Mouse (Mus musculus) heart, embryonic 13.5 days (tissue): ENCODE measurements around the gene Thbs3. TPM values are rescaled to one million over a fixed set of nuclear protein-coding genes. Genes with fewer than 3 reads are reported as not detected.

ENCODE experiments used
- ATAC-seq: fragments of 200-750 bp; cut with Nextera tagmentation; 2 replicates; pipeline ENCODE4 v1.8.0; 2017; ENCODE audit warnings: moderate TSS enrichment; ENCODE audit not compliant: insufficient number of reproducible peaks, low FRiP score, low TSS enrichment; ENCODE audit errors: extremely low read depth
- H3K27ac ChIP-seq: fragments of 300-500 bp; sonication (generic); replicated peaks from 2 replicates; pipeline ENCODE4 v1.5.1; 2015; ENCODE audit warnings: moderate library complexity, mild to moderate bottlenecking, inconsistent platforms
- H3K27me3 ChIP-seq: fragments of 300-500 bp; sonication (generic); replicated peaks from 2 replicates; pipeline ENCODE4 v1.6.1; 2015; ENCODE audit warnings: mild to moderate bottlenecking, inconsistent platforms
- H3K36me3 ChIP-seq: fragments of 300-500 bp; sonication (generic); 2 replicates; pipeline ENCODE4 v1.6.1; 2015; ENCODE audit warnings: mild to moderate bottlenecking, inconsistent platforms
- H3K4me1 ChIP-seq: fragments of 300-500 bp; sonication (generic); 2 replicates; pipeline ENCODE4 v1.6.1; 2015; ENCODE audit warnings: inconsistent platforms
- H3K4me2 ChIP-seq: fragments of 300-500 bp; sonication (generic); 2 replicates; pipeline ENCODE4 v1.6.1; 2015; ENCODE audit warnings: inconsistent platforms, mild to moderate bottlenecking, moderate library complexity
- H3K4me3 ChIP-seq: fragments of 300-500 bp; sonication (generic); 2 replicates; pipeline ENCODE4 v1.5.1; 2015; ENCODE audit warnings: moderate library complexity, mild to moderate bottlenecking, inconsistent platforms
- H3K9ac ChIP-seq: fragments of 300-500 bp; sonication (generic); 2 replicates; pipeline ENCODE4 v1.6.1; 2015; ENCODE audit warnings: inconsistent platforms, mild to moderate bottlenecking, moderate library complexity
- H3K9me3 ChIP-seq: fragments of 300-500 bp; sonication (generic); 2 replicates; pipeline ENCODE4 v1.6.1; 2016; ENCODE audit warnings: inconsistent platforms
- WGBS: fragments of 180-500 bp; shearing (Covaris S2); methylation state at CpG from one replicate; pipeline ENCODE4 v1.1.7; 2015; ENCODE audit warnings: mixed read lengths; 5-methylcytosine and 5-hydroxymethylcytosine counted together
- polyA plus RNA-seq: library from polyadenylated mRNA; unstranded; fragments of >200 nt; fragmentation: Nextera tagmentation; extraction: Ambion mirVana; gene quantifications from 2 replicates; pipeline ENCODE4 v1.2.1, GENCODE M21; 2015

Gene Thbs3
- polyA plus RNA-seq, 1 experiment from 2014 or later, result 15.6 TPM

DNA sequence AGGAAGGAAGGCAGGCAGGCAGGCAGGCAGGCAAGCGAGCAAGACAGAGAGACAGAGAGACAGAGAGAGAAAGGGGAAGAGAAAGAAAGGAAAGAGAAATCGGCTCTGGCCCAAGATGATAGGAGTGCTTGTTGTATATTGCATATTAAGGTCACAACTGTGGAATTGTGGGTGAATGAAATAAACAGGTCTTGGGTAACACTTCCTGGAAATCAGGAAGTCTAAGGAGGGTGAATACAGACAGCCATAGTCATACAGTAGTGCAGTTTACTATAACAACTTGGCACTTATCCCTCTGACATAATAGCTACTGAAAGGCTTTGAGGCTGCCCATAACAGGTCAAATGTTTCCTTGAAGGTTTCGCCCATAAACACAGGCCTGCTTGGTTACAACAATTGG lies 15.1 kb upstream of the Thbs3 start:
- no peak overlapping the region for H3K4me3 ChIP-seq
- ATAC-seq, result no peak
- H3K9ac ChIP-seq, result no peak overlapping the region
- H3K36me3 ChIP-seq, result peaks cover 6% of the 10 kb centered on the region; the same call in 1 of the 2 replicates
- H3K27me3 ChIP-seq, result no peaks in the 10 kb centered on the region
- no peaks in the 10 kb centered on the region for H3K9me3 ChIP-seq
- H3K27ac ChIP-seq, result no peak overlapping the region
- 70% methylated on average over 3 of the region's 3 CpGs for WGBS
- peaks cover 18% of the 10 kb centered on the region for H3K4me1 ChIP-seq
- no peak overlapping the region for H3K4me2 ChIP-seq

DNA sequence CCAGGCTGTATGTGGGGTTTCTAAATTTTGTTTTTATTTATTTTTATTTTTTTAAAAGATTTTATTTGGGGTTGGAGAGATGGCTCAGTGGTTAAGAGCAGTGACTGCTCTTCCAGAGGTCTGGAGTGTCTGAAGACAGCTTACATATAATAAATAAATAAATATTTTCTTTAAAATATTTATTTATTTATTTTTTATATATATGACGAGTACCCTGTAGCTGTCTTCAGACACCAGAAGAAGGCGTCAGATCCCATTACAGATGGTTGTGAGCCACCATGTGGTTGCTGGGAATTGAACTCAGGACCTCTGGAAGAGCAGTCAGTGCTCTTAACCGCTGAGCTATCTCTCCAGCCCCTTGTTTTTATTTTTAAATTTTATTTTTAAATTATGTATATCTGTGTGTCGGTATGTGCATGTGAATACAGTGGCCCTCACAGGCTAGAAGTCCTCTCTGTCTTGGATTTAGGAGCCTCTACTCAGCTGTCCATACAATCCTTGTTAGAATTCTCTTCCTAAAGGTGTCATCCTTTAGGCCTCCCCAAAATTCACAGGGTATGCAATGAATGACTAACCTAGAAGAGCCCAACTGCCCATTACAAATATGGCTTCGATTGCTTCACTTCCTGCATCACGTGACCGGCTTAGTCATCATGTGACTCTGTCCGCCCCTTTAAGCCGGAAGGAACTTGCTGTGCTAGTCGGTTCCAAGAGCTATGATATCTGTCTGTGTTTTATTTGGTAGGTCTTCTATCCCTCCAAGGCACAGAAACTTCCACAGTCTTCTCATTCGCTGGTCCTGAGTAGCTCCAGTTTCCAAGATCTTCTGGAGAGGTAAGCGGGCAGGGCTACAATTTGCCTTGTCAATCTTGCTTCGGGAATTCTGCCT lies 12.5 kb upstream of the Thbs3 start, which contains the start of gene Gba:
TSS of gene Gba (plus strand) at position 676 of the 889 bp plus-strand sequence.
- peak; percentile 55; the same call in 1 of the 2 replicates for ATAC-seq

DNA sequence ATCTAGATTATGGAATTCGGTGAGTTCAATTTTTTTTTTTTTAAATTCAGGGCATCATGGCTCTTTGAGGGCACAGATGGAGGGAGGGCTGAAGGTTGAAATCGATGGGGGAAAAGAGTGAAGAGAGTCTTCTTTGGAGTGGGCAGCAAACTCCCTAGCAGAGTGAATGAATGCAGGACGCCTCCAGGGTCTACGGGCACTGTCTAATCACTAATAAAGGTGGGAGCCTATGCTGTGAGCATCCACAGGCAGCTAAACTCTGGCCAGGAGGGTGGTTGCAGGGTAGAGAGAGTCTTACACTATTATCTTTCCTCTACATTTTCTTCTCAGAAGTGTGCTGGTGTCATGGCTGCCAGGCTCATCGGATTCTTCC lies 11.9 kb upstream of the Thbs3 start:
- ATAC-seq, result no peak
- no peak overlapping the region for H3K27ac ChIP-seq
- WGBS, result 26% methylated on average over 5 of the region's 5 CpGs

More for the DNA sequence above, 12.5 kb upstream of the Thbs3 start, which contains the start of gene Gba:
- H3K4me1 ChIP-seq, result peaks cover 5% of the 10 kb centered on the region
- peak within 1 kb of the TSS; percentile 84 for H3K9ac ChIP-seq
- H3K4me3 ChIP-seq, result peak within 1 kb of the TSS; percentile 69
- peak within 1 kb of the TSS; percentile 80 for H3K4me2 ChIP-seq
- H3K36me3 ChIP-seq, result peaks cover 33% of the 10 kb centered on the region
- H3K27me3 ChIP-seq, result no peaks in the 10 kb centered on the region
- H3K27ac ChIP-seq, result no peak within 1 kb of the TSS
- 24% methylated on average over 13 of the region's 13 CpGs for WGBS
- no peaks in the 10 kb centered on the region for H3K9me3 ChIP-seq

DNA sequence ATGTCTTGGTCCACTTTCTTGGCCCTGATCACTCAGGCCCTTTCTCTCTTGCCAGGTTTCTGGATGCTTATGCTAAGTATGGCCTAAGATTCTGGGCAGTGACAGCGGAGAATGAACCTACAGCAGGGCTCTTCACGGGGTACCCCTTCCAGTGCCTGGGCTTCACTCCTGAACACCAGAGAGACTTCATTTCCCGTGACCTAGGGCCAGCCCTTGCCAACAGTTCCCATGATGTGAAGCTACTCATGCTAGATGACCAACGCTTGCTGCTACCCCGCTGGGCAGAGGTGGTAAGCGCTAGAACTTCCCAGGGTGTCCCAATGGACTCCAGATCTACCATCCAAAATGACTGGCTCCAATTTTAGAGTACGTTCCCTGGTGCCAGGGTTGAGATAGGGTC lies 8.9 kb upstream of the Thbs3 start:
- Histone ChIP-seq H3K27ac (no peak overlapping the region), H3K9ac (no peak overlapping the region), H3K4me1 (peaks cover 13% of the 10 kb centered on the region), H3K27me3 (no peaks in the 10 kb centered on the region), H3K9me3 (no peaks in the 10 kb centered on the region), H3K4me2 (no peak overlapping the region), H3K36me3 (peaks cover 68% of the 10 kb centered on the region), H3K4me3 (no peak overlapping the region)
- no peak for ATAC-seq
- 85% methylated on average over 7 of the region's 7 CpGs for WGBS

More for the DNA sequence above, 11.9 kb upstream of the Thbs3 start:
- Histone ChIP-seq H3K9ac (peak overlapping the region; percentile 84), H3K4me1 (peaks cover 5% of the 10 kb centered on the region), H3K4me2 (peak overlapping the region; percentile 80), H3K9me3 (no peaks in the 10 kb centered on the region), H3K36me3 (peaks cover 39% of the 10 kb centered on the region), H3K4me3 (peak overlapping the region; percentile 69), H3K27me3 (no peaks in the 10 kb centered on the region)

DNA sequence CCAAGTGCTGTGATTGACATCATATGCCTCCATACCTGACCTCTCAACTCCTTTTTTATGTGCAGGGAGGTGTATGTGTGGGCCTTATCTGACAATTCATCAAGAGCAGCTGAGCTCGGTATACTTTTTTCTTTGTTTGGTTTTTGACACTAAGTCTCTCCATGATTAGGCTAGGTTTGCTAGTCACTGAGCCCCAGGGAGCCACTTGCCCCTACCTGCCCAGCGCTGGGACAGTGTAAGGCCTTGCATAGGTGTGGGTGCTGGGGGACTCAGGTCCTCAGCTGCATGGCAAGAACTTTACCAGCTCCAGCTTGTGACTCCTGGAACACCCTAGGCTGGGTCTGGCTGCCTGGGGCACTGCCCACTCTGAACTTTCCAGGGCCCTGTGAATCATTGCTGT lies 8.3 kb upstream of the Thbs3 start:
- H3K27me3 ChIP-seq, result no peaks in the 10 kb centered on the region
- ATAC-seq, result no peak
- H3K4me3 ChIP-seq, result no peak overlapping the region
- no peaks in the 10 kb centered on the region for H3K9me3 ChIP-seq
- 70% methylated on average over 2 of the region's 2 CpGs for WGBS
- H3K4me2 ChIP-seq, result no peak overlapping the region
- peaks cover 73% of the 10 kb centered on the region for H3K36me3 ChIP-seq
- H3K27ac ChIP-seq, result no peak overlapping the region
- peaks cover 16% of the 10 kb centered on the region for H3K4me1 ChIP-seq
- no peak overlapping the region for H3K9ac ChIP-seq

DNA sequence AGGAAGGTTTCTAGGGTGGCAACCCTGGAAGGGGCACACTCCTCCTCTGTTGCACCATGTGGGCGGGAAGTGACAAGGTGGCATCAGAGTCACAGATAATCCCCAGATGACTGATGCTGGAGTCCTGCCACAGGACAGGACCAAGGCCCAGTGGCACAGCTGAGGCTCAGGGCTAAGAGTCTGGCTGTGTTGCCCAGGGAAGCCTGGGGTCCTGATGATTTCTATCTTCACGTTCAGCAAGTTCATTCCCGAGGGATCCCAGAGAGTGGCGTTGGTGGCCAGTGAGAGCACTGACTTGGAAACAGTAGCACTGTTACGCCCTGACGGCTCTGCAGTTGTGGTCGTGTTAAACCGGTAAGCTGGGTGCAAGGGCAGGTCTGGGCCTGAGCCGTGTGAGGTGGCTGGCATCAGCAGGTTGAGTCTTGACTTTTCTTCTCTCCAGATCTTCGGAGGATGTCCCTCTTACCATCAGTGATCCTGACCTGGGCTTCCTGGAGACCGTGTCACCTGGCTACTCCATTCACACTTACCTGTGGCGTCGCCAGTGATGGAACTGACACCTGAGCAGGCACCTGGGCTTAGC lies 6.8 kb upstream of the Thbs3 start:
- 88% methylated on average over 13 of the region's 13 CpGs for WGBS
- Histone ChIP-seq H3K27ac (no peak overlapping the region), H3K9me3 (no peaks in the 10 kb centered on the region), H3K9ac (no peak overlapping the region), H3K4me2 (no peak overlapping the region), H3K4me1 (peaks cover 24% of the 10 kb centered on the region), H3K4me3 (no peak overlapping the region), H3K27me3 (no peaks in the 10 kb centered on the region), H3K36me3 (peaks cover 78% of the 10 kb centered on the region)
- ATAC-seq, result no peak

DNA sequence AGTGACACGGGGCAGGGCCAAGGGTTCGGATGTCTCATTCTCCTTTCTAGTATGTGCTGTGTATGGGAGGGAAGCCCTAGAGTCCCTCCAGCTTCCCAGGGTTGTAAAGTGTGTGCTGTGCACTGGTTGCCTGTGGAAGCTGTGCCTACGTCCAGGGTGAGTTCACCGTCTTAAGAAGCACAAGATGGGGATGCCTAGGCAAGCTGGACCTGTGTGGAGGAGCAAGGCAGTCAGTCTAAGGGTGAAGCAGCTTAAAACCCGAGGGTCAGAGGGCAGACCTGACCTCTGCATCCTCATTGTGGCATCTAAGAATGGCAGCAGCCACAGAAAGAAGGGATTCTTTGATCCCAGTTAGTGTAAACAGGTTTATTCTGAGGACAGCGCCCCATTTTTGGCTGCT lies 6.2 kb upstream of the Thbs3 start:
- WGBS, result 85% methylated on average over 6 of the region's 6 CpGs
- Histone ChIP-seq H3K9ac (no peak overlapping the region), H3K4me3 (no peak overlapping the region), H3K4me2 (no peak overlapping the region), H3K4me1 (peaks cover 22% of the 10 kb centered on the region), H3K36me3 (peaks cover 78% of the 10 kb centered on the region), H3K9me3 (no peaks in the 10 kb centered on the region), H3K27ac (no peak overlapping the region), H3K27me3 (no peaks in the 10 kb centered on the region)
- ATAC-seq, result no peak

DNA sequence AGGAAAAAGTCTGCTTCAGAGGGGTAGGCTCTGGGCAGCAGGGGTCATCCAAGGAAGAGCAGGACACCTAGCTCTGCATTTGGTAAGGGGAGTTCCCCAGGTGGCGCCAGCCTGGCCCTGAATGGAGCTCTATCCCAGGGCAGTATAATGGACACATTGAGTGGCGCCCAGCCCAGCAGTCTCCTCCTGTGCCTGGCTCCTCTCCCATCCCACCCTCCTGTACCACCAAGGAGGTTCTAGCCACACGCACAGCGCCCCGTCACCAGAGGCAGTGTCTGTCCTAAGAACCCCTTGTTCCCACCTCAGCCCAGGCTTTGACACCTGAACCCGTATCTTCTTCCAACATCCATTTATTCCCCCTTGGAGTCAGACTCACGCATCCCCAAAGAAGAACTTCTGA lies 5.2 kb upstream of the Thbs3 start:
- ATAC-seq, result no peak
- Histone ChIP-seq H3K27me3 (no peaks in the 10 kb centered on the region), H3K27ac (peak overlapping the region; percentile 67; the same call in 1 of the 2 replicates), H3K36me3 (peaks cover 73% of the 10 kb centered on the region), H3K4me2 (no peak overlapping the region), H3K4me1 (peaks cover 25% of the 10 kb centered on the region), H3K9me3 (no peaks in the 10 kb centered on the region), H3K4me3 (no peak overlapping the region), H3K9ac (no peak overlapping the region)
- 89% methylated on average over 7 of the region's 7 CpGs for WGBS

DNA sequence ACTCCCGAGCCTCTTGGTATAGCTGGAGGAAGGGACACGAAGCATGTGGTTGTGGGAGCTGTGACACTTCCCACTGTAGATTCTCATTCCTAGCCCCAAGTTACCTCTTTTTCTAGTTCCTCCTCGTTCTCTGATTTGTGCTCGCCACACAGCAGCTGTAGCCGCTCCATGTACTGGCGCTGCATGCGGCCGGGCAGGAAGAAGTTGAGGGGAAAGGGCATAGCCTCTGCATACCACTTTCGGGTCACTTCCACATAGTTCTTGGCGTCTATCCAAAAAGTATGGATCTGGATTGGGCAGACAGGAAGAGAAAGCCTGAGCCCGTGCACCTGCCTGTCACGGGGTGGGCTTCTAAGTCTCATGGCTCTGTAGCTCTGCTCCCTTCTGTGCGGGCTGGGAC lies 4.8 kb upstream of the Thbs3 start:
- Histone ChIP-seq H3K4me1 (peaks cover 30% of the 10 kb centered on the region), H3K4me3 (no peak overlapping the region), H3K9ac (no peak overlapping the region), H3K4me2 (no peak overlapping the region), H3K27ac (peak overlapping the region; percentile 67), H3K36me3 (peaks cover 69% of the 10 kb centered on the region), H3K27me3 (no peaks in the 10 kb centered on the region), H3K9me3 (no peaks in the 10 kb centered on the region)
- WGBS, result 74% methylated on average over 13 of the region's 13 CpGs
- no peak for ATAC-seq

DNA sequence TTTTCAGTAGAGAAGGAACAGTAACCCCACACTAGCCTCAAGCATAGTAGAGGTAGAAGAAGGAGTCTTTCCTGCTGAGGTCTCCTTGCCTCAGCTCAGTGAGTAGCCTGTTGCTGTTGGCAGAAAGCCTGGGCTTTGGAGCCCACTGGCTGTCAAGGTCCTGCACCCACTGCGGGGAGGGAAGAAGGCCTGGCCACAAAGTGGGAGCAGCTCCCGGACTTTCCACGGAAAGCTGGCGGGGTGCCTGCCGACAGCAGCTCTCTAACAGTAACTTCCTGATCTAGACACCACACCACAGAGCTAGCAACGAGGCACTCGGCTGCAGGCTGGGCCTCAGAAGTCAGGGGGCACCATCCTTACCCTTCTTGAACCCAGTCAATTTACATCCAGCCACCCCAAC lies 4.2 kb upstream of the Thbs3 start:
- H3K36me3 ChIP-seq, result peaks cover 63% of the 10 kb centered on the region
- H3K27ac ChIP-seq, result peak overlapping the region; percentile 67
- peaks cover 35% of the 10 kb centered on the region for H3K4me1 ChIP-seq
- H3K9me3 ChIP-seq, result no peaks in the 10 kb centered on the region
- H3K4me3 ChIP-seq, result no peak overlapping the region
- 64% methylated on average over 7 of the region's 7 CpGs for WGBS
- ATAC-seq, result no peak
- H3K27me3 ChIP-seq, result no peaks in the 10 kb centered on the region
- no peak overlapping the region for H3K9ac ChIP-seq
- no peak overlapping the region for H3K4me2 ChIP-seq

DNA sequence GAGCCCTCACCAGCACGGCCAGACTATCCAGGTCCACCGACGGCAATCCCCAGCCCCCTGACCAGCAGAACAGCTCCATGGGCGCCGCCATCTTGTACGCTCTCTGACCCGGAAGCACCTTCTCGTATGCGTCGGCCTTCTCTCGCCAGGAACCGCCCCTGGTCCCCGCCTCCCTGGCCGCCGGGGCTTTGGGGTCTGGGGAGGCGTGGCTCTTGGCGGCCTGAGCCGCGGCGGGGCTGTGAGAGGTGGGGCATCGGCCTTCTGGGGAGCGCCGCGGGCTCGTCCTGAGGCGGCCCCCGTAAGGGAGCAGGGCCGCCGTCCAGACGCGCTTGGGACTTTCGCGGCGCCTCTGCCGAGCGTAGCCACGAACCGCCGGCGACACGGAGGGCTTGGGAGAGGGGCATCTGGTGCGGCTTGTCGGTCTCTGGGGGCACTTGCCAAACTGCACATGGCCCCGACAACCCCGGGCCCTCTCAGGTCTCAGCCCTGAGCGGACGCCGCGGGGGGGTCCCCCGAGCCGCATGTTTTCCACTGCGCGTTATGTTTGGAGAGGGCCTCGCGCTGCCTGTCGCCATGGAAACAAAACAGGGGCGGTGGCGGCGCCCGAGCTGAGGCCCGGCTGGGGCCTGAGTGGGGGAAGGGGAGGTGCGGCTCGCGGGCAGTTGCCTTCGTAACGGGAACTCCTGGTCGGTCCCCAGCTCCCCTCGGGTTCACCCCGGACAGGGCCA lies 1.0 kb upstream of the Thbs3 start:
- no peaks in the 10 kb centered on the region for H3K9me3 ChIP-seq
- under 1% methylated on average over 69 of the region's 69 CpGs for WGBS
- peak overlapping the region; percentile 96 for H3K27ac ChIP-seq
- peak overlapping the region; percentile 95 for H3K4me3 ChIP-seq
- peak overlapping the region; percentile 86 for H3K9ac ChIP-seq
- H3K4me2 ChIP-seq, result peak overlapping the region; percentile 94
- H3K36me3 ChIP-seq, result peaks cover 31% of the 10 kb centered on the region
- ATAC-seq, result peak; percentile 87
- H3K4me1 ChIP-seq, result peaks cover 39% of the 10 kb centered on the region
- H3K27me3 ChIP-seq, result no peaks in the 10 kb centered on the region
